Mouse (Mus musculus) embryonic fibroblast, embryonic 13.5 days (primary cell): ENCODE measurements at regions not wholly inside any gene's neighbourhood (a gene's known extent, or its start where the extent isn't known, plus 50 kb on each side); places are given as distances from the start of the nearest gene placed in this dataset.
A peak's percentile ranks its signal among the peaks of the same experiment; 100 is the strongest.

Source experiments
- H3K27ac ChIP-seq: 2 replicates; pipeline ENCODE4 v1.5.1; 2012; ENCODE audit warnings: low read length, control low read depth, inconsistent platforms; ENCODE audit not compliant: insufficient read depth
- H3K4me1 ChIP-seq: 2 replicates; pipeline ENCODE4 v1.6.1; 2011; ENCODE audit warnings: low read length; ENCODE audit not compliant: control insufficient read depth, insufficient read depth
- H3K4me3 ChIP-seq: 2 replicates; pipeline ENCODE4 v1.5.1; 2011; ENCODE audit warnings: mild to moderate bottlenecking, control low read depth, low read length; ENCODE audit not compliant: insufficient read depth
- CTCF ChIP-seq: IDR thresholded peaks from 2 replicates; pipeline ENCODE4 v1.5.1; 2011; ENCODE audit warnings: mild to moderate bottlenecking, control low read depth, low read length, moderate library complexity, borderline replicate concordance; ENCODE audit not compliant: insufficient read depth
- POLR2A ChIP-seq: IDR thresholded peaks from 2 replicates; pipeline ENCODE4 v1.6.1; 2011; ENCODE audit warnings: low read depth, mild to moderate bottlenecking, control low read depth, low read length, moderate library complexity

DNA sequence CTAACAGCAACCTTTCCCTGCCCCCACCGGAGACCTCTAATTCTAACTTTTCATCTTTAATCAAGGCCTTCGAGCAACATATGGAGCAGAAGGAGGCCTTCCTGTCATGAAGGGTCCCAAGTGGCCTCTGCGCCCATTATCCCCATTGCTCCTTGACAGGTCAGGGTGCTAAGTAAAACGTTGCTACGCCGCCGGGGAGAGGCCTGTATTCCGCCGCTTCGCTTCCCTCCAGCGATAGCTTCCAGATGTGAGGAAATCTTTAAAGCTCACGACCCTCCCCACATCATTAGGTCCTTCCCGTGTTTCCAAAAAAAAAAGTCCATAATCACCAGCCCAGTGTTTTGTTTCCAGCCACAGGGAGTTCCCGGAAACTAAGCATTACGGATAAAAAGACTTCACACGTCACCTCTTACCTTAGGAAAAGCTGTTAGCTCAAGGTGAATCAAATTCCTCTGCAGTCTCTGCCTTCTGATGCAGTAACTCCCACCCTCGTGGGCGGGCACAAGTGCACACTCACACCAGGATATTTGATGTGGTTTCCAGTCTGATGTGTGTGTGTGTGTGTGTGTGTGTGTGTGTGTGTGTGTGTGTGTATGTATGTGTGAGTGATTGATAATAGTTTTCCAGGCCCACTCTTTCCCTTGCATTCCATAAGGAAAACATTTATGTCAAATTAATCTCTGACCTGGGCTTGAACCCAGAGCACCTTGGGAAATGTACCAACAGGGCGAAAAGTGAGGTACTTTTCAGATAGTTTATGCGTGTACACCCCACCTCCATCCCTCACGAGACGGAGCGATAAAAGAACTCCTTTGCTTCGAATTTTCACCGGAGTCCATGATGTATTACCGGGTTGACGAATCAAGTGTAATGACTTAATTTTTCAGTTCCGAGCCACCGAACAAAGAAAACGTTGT lies 107.5 kb downstream of the Gm45692 start:
- no peak overlapping the region for H3K27ac ChIP-seq
- H3K4me3 ChIP-seq: no peak overlapping the region
- no peak for TF ChIP-seq CTCF
- TF ChIP-seq POLR2A: no peak
- H3K4me1 ChIP-seq: no peaks in the 10 kb centered on the region

DNA sequence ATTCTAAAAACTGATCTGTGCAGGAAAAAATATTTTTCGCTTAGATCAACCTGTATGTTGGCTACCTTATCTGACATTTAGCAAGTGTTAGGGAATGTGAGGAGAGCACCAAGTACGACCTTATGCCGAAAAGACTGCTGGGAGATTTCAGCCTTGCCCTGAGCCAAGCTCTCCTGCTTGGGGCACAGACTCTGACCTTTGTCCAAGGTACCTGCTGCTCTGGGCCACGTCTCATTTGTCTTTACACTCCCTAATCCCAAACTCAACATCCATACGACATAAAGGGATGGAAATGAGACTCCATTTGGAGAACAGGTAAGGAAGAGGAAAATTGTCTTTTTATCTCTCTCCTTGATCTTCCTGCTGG lies 108.2 kb downstream of the Gm45692 start:
- H3K4me1 ChIP-seq: no peaks in the 10 kb centered on the region
- no peak overlapping the region for H3K4me3 ChIP-seq
- no peak overlapping the region for H3K27ac ChIP-seq
- no peak for TF ChIP-seq CTCF
- TF ChIP-seq POLR2A: no peak

DNA sequence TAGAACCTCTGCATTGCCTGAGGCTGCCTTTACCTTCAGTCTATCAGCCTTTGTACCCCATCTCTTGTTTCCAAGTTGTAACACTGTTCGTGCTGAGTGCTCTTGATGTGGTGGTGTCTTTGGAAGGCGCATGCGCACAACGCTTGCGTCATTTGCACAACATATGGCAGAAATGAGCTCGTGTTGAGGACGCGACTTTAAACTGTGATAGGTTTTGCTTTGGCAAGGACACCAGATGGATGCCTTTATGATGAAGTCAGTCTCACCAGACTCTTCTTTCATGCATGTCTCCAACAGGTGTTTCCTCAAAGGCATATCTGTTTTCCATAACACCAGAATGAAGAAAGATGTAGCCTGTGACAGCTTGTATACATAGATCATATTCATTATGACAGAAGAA lies 110.2 kb downstream of the Gm45692 start:
- TF ChIP-seq POLR2A (no peak), CTCF (no peak)
- no peak overlapping the region for H3K4me3 ChIP-seq
- no peak overlapping the region for H3K27ac ChIP-seq
- H3K4me1 ChIP-seq: no peaks in the 10 kb centered on the region

GRCm38 (mm10) chr8:26239075-26239474 lies 119.7 kb downstream of the Gm45692 start:
- Histone ChIP-seq H3K4me1 (peaks cover 6% of the 10 kb centered on the region; the same call in 1 of the 2 replicates), H3K27ac (no peak overlapping the region), H3K4me3 (no peak overlapping the region)
- TF ChIP-seq POLR2A (no peak), CTCF (no peak)

- no peak overlapping the region for H3K4me3 ChIP-seq
- no peak for TF ChIP-seq POLR2A
- no peak for TF ChIP-seq CTCF
- H3K4me1 ChIP-seq: peaks cover 6% of the 10 kb centered on the region; the same call in 1 of the 2 replicates
- H3K27ac ChIP-seq: no peak overlapping the region; the same call in 1 of the 2 replicates
These were observed 120.3 kb downstream of the Gm45692 start for GRCm38 (mm10) chr8:26239604-26240003.

DNA sequence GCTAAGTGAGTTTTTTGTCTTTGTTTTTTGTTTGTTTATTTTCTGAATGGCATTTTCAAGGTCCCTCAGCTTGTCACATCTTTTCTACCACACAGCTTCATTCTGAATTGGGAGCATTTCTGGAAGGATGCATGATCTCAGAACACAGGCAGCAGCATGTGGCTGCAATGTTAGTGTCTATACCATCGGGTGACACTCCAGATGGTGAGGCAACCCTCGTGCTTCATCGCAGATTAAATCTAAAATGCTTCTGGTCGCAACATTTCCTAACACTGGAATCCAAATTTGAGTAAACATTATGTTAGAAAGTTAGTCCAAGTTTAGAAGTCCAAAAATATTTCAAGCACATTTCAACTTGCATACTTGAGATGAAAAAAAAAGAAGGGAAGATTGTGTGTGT lies 124.4 kb downstream of the Gm45692 start:
- TF ChIP-seq POLR2A (no peak), CTCF (no peak)
- H3K27ac ChIP-seq: no peak overlapping the region
- H3K4me3 ChIP-seq: no peak overlapping the region
- H3K4me1 ChIP-seq: peaks cover 6% of the 10 kb centered on the region; the same call in 1 of the 2 replicates

- H3K4me3 ChIP-seq: no peak overlapping the region
- H3K4me1 ChIP-seq: peaks cover 5% of the 10 kb centered on the region; the same call in 1 of the 2 replicates
- TF ChIP-seq POLR2A (no peak), CTCF (no peak)
- H3K27ac ChIP-seq: no peak overlapping the region
These were observed 125.0 kb downstream of the Gm45692 start for GRCm38 (mm10) chr8:26244308-26244707.

DNA sequence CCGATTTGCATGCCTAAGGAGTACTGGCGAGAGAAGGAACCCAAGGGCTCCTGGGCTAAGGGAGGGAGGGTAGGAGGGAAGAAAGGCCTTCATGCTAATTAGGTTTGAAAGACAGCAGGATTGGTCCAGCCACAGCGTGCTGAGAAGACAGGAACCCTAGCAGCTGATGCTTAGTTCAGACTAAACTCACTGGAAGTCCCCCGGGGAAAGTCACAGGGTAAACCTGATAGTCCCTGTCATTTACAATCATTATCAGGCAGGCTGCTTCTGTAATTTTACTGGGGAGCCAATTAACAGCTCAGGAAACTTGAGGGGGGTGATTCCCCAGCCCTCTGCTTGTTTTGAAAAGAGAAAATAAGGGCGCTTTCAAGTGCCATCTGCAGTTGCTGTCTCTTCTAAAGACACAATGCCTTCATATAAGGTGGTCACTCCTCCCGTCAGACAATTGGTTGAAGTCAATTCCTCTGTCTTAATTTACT lies 135.9 kb downstream of the Gm45692 start:
- no peaks in the 10 kb centered on the region for H3K4me1 ChIP-seq
- no peak overlapping the region for H3K27ac ChIP-seq
- H3K4me3 ChIP-seq: no peak overlapping the region
- TF ChIP-seq POLR2A (no peak), CTCF (no peak)

- H3K27ac ChIP-seq: no peak overlapping the region
- H3K4me1 ChIP-seq: 0 out of 2 replicates have a peak, but pooled peaks cover 4% of the 10 kb centered on the region
- H3K4me3 ChIP-seq: no peak overlapping the region
- TF ChIP-seq CTCF: no peak
- TF ChIP-seq POLR2A: no peak
These were observed 141.0 kb downstream of the Gm45692 start for GRCm38 (mm10) chr8:26260294-26260693.

DNA sequence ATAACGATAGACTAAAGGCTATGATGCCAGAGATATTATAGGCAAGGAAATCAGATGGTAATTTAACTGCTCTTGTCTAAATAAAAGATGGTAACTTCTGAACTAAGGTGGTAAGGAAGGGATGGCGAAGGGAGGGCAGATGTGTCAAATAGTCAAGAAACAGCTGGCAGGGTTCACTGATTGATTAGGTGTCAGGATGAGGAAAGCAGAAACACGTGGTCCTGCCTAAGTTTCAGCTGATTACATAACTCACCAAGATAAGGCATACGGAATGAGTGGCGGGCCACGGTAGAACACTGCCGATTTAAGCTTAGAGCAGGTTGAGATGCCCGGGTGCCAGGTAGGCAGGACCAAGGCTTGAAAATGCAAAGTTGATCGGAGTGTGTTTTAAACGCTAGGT lies 143.2 kb downstream of the Gm45692 start:
- Histone ChIP-seq H3K4me1 (0 out of 2 replicates have a peak, but pooled peaks cover 4% of the 10 kb centered on the region), H3K4me3 (no peak overlapping the region), H3K27ac (no peak overlapping the region)
- TF ChIP-seq POLR2A (no peak), CTCF (no peak)

DNA sequence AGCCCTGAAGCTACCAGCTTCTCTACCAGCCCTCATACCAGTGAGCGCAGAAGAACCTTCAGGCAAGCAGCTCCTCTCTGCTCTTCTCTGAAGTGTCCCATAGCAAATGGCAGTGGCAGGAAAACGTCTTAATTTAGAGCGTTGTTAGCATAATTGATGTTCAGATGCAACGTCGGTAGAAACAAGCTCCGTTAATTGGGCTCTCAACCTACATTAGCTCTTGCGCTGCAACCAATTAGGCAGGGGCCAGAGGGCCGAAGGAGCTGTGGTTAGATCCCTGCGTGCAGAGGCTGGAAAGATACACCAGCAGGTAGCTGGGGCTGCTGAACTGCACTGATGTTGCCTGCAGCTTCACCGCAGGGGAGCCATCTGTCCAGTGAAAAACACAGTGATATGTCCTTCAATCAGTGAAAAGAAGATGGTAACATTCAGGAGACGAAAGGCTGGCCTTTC lies 145.6 kb downstream of the Gm45692 start:
- Histone ChIP-seq H3K4me1 (0 out of 2 replicates have a peak, but pooled peaks cover 4% of the 10 kb centered on the region), H3K27ac (peak overlapping the region; percentile 54), H3K4me3 (no peak overlapping the region)
- TF ChIP-seq POLR2A (no peak), CTCF (no peak)
